Mouse (Mus musculus): ENCODE data around the gene Spata45.

DNA sequence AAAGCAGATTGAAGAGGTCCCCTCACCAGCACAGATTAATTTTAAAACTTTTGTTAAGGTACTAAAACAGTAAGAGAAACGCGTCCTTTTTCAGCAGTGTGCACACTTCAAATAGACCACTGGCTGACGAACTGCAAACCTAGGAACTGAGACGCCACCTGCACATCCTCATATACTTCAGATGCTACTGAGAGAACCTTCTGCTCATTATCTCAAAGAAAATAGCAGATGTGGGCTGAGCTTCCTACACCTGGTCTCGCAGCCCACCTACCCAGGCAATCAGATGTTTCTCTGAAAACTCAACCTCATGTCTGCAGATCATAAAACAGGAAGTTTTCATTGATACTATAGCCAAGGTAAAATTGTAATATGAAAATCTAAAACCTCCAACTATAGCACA lies 16.6 kb upstream of the Spata45 start:
- TF ChIP-seq CTCF (IDR thresholded peaks at IDR 0.05; ENCODE audit: low read depth, low read length) (no peak), POLR2A (IDR thresholded peaks at IDR 0.05; ENCODE audit: insufficient read depth, low read length) (no peak), EP300 (IDR thresholded peaks at IDR 0.05; ENCODE audit: insufficient read depth, low read depth, low read length) (no peak)
